Mouse (Mus musculus): ENCODE results near the gene 1300017J02Rik.

The 1300017J02Rik gene

DNA sequence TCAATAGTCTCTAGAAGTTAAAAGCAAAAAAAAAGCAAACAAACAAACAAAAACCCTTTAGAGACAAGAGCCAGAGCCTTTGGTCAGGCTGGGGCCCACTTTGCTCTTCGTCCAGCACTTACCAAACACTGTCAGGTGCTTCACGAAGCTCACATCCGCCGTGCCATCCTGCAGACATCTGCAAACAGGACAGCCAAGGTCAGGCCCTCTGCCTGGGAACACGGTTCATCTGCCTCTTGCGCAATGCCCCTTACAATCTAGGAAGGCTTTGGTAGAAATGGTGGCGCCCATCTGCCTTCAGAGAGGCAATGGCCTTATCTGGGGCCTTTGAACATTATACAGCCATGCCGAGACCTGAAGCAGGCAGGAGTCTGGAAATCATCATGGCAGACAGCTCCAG lies 30.1 kb downstream of the 1300017J02Rik start:
- DNase-seq (ENCODE audit: low spot score in 2 of 2): no peak

DNA sequence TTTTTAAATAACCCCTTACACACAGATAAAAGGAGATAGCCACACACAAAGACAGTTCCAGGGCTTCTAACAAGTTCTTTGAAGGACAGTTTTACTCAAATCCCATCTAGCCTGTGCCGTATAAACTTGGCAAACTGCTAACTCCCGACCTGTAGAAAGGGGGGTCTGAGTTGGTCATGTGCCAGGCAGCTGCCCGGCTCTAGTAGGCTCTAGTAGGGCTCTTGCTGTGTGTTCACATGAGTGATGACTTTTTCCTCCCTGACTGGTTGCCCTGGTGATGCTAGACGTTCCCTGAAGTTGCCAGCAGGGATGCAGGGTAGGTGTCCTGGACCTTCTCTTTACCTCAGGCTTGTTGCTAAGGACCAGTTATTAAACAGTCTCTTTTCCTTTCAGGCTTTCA lies 33.8 kb downstream of the 1300017J02Rik start:
- DNase-seq (ENCODE audit: low spot score in 2 of 2): no peak

DNA sequence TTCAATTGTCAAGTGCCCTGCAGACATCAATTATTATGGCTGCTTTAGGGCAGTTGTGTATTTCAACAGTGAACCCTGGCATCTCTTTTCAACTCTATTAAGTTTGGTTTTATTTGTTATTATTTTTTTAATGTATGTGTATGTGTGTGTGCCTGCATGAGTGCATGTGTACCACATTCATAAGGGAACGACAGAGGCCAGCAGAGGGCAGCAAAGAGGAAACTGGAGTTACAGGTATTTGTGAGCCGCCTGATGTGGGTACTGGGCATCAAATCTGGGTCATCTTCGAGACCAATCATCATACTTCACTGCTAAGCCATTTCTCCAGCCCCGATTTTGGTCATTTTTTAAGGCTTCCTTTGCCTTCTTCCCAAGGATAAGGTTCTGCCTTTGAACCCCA lies 39.1 kb downstream of the 1300017J02Rik start:
- DNase-seq (ENCODE audit: low spot score in 2 of 2): no peak

DNA sequence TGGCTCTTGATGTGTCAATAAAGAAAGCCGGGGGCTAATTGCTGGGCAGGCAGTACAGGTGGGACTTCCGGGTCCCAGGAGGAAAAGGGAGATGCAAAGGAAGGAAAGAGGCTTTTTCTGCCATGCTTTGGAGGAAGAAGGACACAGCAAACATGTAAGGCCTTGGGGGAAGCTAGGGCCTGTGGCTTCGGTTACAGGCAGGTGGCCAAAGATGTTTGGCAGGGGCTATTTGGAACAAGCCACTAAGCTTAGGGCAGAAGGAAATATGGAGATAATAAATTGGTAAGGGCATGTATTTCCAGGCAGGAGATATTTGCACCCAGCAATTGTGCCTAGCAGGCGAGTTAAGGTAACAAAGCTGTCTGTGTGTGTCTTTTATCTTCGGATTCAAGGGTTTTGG lies 52.0 kb downstream of the 1300017J02Rik start:
- no peak for DNase-seq (ENCODE audit: low spot score in 2 of 2)

DNA sequence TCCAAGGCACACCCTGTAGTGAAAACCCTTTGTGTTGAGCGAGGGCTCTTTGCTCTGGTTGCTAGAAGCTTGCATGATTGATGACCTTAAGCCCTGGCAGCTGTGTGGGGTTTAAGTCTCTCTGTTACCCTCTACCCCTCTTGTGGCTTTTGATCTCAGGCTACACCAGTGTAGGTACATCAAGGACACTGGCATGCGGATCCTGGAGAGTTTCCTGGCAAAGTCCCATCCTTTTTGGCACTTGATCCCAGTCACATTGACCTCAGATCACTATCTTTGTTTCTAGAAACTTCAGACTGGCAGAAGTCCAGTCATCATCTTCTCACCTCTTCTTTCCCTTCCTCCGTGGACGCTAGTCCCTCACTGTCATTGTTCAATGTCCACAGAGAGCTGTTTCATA lies 56.3 kb downstream of the 1300017J02Rik start:
- no peak for DNase-seq (ENCODE audit: low spot score in 2 of 2)

DNA sequence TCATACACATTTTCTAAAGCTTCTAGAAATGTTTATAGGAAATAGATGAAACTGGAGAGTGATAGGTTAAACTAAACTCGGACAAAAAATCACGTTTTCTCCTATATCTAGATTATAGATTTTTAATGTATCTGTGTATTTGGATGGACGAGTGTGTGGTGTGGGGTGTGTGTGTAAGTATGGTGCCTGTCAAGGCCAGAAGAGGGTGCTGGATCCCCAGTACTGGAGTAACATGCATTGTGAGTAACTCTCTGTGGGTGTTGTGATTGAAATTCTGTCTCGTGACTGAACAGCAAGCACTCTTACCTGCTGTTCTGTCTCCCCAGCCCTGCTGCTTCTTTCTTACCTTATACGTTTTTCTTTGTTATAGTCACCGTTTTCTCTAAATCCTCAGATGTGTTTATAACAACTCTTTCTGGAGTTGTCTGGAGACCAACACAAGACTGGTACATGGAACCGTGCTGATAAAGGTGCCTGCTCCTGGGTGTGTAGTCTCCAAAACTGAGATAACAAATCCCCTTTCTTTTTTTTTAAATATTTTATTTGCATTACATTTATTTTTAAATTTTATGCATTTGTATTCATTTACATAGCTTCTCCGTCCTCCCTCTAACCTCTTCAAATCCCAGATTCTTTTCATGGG lies 58.2 kb downstream of the 1300017J02Rik start:
- no peak for DNase-seq (ENCODE audit: low spot score in 2 of 2)

DNA sequence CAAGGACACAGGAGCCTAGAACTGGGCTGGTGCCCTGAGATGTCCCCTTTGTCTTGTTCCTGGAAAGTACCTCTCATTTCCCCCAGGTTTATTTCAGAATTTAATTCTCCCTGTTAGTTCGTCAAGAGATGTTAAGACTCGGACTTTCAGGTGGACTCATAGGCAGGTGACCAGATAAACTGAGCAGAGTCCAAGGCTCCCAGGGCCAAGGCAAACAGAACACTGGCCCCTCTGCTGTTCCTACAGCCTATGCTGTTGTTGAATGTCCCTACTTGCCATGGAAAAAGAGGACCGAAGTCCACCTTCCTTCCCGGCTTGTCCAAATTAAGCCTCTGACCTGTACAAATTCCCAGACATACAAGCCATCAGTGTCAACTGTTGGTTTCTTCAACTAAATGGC lies 61.2 kb downstream of the 1300017J02Rik start:
- no peak for DNase-seq (ENCODE audit: low spot score in 2 of 2)

DNA sequence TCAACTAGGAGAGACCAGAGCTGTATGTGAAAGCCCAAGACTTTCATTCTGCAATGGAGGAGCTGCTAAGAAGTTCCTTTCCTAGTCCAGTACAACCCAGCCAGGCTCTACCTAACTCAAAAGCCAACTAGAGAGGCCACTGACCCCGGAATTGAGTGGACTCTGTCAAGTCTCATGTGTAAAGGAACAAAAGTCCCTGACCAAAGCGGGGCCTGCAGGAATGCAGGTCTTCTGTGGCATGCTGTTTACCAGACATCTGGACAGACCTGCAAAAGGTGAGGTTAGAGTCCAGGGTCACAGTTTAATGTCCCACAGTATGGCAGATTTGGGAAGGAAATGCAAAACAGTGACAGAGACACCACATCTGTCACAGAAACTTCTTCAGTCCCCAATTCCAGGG lies 63.7 kb downstream of the 1300017J02Rik start:
- no peak for DNase-seq (ENCODE audit: low spot score in 2 of 2)

DNA sequence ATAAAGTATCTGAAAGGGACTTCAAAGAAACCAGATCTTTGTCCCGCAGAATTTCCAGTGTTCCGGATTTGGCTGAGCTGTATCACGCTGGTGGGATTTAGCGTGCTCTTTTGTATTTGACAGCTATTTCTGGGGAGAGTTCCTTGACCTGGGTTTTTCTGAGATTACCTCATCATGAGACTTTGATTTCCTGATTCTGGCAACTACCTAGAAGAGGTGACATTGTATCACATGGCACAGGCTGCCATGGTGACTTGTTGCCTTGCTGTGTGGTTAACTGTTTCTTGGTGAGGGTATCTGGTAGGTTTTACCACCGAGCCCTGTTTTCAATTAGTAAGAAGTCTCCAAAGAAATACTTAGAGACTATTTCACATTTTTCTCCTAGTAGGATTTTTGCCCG lies 65.4 kb downstream of the 1300017J02Rik start:
- DNase-seq (ENCODE audit: low spot score in 2 of 2): no peak

DNA sequence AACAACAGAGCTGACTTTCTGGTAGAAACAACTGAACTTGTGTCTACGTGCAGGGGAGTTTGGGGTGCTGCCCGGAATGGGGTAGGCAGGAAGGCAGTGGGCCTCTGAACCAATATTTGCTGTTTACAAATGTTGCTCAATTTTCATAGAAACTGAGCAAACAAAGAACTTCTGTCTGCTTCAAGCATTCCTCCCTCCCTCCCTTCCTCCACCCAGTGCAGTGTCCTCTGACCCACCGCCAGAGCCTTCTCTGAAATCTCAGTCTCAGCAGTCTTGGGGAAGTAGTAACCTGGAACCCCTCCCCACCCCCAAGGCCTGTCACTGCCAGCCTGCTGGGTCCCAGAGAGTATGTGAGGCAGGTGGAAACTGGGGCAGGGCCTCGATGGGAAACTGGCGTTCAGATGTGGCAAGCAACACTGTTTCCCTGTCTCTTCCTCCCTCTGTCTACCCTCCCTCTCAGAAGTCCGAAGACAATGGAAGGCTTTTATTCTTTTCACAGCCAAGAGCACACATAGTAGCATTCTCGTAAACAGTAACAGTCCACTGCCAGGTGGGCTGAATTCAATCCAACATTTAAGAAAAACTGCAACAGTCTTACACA lies 70.2 kb downstream of the 1300017J02Rik start:
- no peak for DNase-seq (ENCODE audit: low spot score in 2 of 2)

DNA sequence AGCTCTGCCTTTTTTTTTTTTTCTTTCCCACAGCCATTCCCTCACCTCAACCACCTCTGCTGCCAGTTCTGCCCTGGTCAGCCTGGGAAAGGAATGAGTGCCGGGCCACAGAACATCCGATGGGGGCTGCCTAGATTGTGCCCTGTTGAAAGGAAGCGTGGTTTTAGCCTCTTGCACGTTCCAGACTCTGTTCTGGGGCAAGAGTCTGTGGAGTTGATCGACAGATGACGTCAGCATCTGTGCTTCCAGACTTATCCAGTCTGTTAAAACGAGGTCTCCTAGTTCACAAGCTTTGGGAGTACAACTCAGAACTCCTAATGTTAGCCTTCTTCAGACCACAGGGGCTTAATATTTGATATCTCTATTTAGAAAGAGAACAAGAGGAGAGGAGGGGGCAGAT lies 70.8 kb downstream of the 1300017J02Rik start:
- DNase-seq (ENCODE audit: low spot score in 2 of 2): no peak

DNA sequence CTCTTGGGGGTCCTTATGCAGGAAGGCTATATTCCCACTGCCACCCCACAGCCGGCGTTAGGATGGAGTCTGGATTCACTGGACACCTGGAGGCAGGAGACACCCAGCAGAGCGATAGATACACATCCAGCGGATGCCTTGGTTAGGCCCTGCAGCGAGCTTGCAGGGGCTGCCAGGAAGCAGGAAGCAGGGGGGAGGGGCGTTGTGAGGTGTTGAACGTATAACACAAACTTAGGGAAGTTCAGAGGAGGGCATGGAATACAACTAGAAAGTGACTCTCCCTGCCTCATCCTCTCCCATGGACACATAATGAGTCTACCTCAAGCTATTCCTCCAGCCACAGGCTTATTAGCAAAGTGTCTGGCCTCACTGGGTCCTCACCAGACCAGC lies 71.9 kb downstream of the 1300017J02Rik start:
- no peak for DNase-seq (ENCODE audit: low spot score in 2 of 2)

DNA sequence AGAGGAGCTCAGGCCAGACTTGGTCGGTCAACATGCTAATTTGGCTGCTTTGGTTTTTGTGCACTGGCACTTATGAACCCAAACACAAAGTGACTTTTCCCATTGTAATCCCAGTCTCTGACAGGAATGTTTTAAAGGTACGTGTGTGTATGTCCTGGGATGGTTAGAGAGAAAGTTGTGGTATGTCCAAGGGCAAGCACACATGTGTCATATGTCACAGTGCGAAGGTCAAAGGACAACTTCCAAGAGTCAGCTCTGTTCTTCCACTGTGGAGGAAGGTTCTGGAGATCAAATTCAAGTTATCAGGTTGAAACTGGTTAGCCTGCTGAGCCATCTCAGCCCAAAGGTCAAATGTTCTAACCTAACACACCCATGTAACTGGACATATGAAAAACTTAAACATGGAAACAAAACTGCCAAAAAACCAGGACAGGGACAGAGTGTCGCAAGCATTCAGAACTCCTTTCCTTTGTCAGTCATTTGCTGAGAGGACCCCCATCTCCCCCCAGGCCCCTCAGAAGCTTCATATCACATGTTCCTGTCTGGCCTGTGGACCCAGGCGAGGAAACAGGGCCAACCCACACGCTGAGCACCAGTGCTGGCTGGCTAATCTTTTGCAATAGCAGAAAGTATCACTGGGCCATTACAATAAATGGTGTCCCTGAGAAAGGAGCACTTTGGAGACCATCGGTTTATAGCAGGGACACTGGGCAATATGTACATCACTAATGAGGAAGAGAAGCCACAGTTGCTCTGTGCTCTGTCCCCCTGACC lies 72.5 kb downstream of the 1300017J02Rik start:
- no peak for DNase-seq (ENCODE audit: low spot score in 2 of 2)

DNA sequence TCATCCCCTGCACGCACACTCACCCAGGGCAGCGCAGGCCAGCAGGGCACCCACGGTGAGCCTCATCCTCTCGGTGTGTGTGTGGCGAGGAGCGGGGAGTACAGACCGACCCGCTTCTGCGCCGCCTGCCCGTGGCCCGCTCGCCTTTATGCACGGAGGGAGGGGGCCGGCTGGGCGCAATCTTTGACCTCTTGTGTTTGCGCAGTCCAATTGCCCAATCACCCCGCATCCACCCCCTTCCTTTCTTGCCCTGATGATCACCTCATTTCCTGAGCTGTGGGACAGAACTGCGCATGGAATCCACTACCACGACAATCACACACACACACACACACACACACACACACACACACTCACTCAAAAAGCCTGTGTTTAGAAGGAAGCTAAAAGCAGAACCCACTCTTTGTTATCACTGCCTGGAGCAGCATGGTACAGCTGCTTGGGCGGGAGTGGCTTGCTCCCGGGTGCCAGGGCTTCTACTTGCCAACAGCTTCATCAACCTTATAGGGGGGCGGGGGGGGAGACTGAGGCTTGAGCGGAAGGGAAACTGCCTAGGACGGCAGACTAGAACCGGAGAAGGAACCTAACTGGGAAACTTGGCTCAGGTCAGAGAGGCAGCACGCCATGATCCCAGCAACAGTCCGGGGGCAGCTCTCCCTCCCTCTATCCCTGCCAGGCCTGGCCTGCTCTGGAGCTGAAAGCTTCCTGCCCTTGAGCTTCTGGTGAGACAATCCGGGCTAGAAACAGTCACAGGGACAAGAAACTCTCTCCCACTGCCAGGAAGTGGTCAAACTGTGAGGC lies 74.5 kb downstream of the 1300017J02Rik start, which contains the start of the genes Gm20425 and Trf:
Gene Gm20425, minus strand, starts transcription at position 157 of the 801 bp plus-strand sequence.
Gene Trf, minus strand, starts transcription at position 294 of the 801 bp plus-strand sequence.
- peak; percentile 25 to 39 for DNase-seq (ENCODE audit: low spot score in 2 of 2)

DNA sequence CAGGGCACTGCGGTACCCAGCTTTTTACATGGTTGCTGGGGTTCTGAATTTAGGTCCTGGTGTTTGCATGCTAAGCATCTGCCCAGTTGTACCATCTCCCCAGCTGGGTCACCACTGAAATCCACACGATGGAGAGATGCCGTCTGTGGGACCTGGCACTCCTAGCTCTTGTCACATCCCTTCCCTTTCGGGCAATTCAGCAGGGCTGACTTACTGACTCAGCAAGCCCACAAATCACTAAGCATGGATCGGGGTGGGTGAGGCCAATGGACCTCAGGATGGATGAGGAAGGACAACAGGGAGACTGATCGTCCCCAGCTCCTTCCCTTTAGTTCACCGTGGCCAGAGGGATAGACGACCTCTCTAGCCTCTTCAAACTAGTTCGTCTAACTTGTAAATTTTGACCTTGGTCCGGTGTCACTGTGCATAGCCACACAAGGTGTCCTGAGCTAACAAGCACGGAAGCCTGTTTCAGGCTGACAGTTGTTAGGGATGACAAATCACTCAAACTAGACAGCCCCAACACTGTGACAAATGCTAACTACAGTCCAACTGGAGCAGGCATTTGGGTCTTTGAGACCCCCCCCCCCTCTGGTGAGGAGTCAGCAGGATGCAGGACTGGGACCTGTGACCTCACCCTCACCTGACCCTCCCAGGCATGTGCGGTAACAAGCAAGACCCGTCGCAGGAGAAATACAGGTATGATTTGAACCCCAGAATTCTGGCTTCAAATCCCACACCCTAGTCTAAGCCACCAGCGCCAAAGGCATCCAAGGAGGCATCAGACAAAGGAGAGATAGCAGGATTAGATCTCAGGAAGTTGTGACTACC lies 75.6 kb downstream of the 1300017J02Rik start:
- DNase-seq (ENCODE audit: low spot score in 2 of 2): no peak

DNA sequence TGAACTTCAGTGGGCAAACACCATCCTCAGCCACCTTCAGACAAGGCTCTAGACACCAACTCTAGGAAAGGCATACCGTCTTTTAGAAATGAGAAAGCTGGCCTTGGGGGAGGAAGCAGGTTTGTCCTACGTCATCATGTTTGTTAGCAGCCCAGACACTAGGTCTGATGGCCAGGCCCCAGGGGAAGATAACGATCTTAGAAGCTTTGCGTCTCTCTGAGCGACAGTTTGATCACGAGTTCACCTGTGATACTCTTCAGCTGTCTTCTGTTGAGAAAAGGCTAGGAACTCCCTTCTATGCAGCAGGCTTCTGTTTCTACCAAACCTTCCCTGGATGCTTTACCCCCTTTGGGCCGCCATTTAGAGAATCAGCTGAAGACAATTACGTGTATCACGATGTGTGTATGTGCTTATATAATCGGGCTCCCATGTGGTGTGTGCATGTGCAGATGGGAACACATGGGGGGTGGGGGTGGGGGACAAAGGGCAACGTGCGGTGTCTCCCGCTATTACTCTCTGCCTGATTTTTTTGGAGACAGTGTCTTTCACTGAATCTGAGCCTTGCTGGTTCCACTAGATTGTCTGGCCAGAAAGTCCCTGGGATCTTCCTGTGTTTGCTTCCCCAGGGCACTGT lies 76.4 kb downstream of the 1300017J02Rik start:
- no peak for DNase-seq (ENCODE audit: low spot score in 2 of 2)

DNA sequence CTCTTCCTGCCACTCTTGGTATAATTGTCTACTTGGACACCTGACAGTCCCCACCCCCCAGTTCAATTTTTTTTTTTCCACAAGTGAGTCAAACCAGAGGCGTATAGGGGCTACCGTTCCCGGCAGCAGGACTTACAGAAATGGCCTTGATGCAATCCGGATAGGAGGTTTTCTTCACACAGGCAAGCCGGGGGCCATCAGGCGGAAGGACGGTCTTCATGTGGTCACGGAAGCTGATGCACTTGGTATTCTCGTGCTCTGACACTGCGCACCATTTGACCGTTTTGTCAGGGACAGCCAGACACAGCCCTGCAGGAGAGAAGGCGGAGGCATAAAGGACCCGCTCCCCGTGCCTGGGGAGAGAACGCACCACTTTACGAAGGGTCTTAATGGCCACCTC lies 77.1 kb downstream of the 1300017J02Rik start:
- DNase-seq (ENCODE audit: low spot score in 2 of 2): no peak

DNA sequence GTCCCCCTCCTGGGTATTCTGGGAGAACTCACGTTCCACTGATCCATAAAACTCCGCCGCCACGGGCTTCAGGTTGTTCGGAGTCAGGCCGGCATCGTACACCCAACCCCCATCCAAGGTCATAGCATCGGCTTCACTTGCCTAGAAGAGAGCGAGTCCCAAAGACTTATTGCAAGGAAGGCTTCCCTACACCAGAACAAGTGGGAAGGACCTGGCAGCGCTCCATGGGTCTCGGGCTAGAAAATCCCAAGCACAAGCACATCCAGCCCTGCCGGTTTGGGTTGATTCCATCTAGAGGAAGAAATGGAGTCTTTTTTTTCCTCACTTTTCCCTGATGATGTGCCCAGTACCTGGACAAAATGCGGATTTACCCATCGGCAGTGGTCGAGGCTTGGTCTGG lies 78.1 kb downstream of the 1300017J02Rik start:
- no peak for DNase-seq (ENCODE audit: low spot score in 2 of 2)

DNA sequence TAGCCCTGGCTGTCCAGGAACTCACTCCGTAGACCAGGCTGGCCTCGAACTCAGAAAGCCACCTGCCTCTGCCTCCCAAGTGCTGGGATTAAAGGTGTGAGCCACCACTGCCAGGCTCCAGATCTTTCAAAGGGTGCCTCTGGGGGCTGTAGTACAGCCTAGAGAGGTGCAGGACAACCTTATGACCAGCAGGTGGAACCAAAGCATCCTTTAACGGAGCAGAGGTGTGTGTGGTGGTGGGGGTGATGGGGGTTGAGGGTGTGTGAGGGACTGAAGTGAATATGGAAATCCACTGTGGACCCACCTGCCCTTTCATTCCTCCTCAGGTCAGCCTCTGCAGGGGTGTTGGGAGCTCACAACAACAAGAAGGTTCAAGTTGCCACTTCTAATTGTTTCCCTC lies 79.4 kb downstream of the 1300017J02Rik start:
- no peak for DNase-seq (ENCODE audit: low spot score in 2 of 2)

DNA sequence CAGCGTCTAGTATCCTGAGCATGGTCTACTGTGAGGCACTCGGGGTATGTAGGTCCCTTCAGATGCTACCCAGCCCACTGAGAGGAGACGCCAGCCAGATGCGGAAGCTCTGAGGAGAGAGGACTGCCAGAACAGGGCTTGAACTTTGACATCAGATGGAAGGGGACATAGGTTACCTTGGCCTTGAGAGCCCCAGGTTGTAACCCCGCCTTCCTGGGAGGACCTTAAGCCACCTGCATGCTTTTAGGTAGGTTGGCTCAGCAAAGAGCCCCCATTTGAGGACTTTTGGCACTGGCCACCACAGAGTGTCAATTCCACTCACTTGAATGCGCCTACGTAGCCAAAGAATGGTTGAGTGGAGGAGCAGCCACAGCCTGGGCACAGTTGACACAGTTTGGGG lies 80.2 kb downstream of the 1300017J02Rik start:
- DNase-seq (ENCODE audit: low spot score in 2 of 2): no peak

DNA sequence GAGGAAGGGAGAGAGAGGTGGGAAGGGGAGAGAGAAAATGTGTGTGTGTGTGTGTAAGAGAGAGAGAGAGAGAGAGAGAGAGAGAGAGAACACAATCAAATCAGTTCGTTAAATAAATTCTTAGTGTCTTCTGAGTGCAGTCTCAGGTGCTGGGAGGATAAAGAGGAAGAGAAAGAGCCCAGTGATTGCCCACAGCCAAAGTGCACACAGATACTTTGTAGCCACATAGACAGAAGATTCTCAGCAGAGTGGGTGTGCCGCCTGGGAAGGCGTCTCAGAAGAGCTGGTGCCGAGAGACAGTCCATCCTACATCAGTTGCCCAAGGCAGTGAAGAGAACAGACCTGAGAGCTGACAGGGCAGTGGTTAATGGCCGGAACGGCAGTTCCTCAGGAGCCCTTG lies 90.6 kb downstream of the 1300017J02Rik start:
- DNase-seq (ENCODE audit: low spot score in 2 of 2): no peak

Data from frontal cortex, postnatal 36 days (tissue).